Mouse (Mus musculus) intestine, postnatal 0 days (tissue): ENCODE data around the gene Dnaic1. TPM values are rescaled to one million over a fixed set of nuclear protein-coding genes. Genes with fewer than 3 reads are reported as not detected.

Source experiments
- ATAC-seq: fragments of 200-750 bp; cut with Nextera tagmentation; 2 replicates; pipeline ENCODE4 v1.8.0; 2017; ENCODE audit warnings: mild to moderate bottlenecking, moderate TSS enrichment, moderate library complexity
- H3K27ac ChIP-seq: fragments of 300-500 bp; sonication (generic); 2 replicates; pipeline ENCODE4 v1.5.1; 2014; ENCODE audit warnings: mild to moderate bottlenecking, low read depth, low read length, moderate library complexity
- H3K27me3 ChIP-seq: fragments of 300-500 bp; sonication (generic); replicated peaks from 2 replicates; pipeline ENCODE4 v1.6.1; 2014; ENCODE audit warnings: low read length, mixed read lengths; ENCODE audit not compliant: control insufficient read depth, insufficient read depth
- H3K36me3 ChIP-seq: fragments of 300-500 bp; sonication (generic); 2 replicates; pipeline ENCODE4 v1.6.1; 2014; ENCODE audit warnings: mild to moderate bottlenecking, moderate library complexity; ENCODE audit not compliant: control insufficient read depth, insufficient read depth
- H3K4me1 ChIP-seq: fragments of 300-500 bp; sonication (generic); replicated peaks from 2 replicates; pipeline ENCODE4 v1.6.1; 2014; ENCODE audit warnings: antibody characterized with exemption, low read length, mixed read lengths; ENCODE audit not compliant: control insufficient read depth, insufficient read depth
- H3K4me2 ChIP-seq: fragments of 300-500 bp; sonication (generic); replicated peaks from 2 replicates; pipeline ENCODE4 v1.6.1; 2014; ENCODE audit warnings: low read depth, mild to moderate bottlenecking, moderate library complexity
- H3K4me3 ChIP-seq: fragments of 300-500 bp; sonication (generic); 2 replicates; pipeline ENCODE4 v1.5.1; 2014; ENCODE audit warnings: low read depth, low read length
- H3K9ac ChIP-seq: fragments of 300-500 bp; sonication (generic); 2 replicates; pipeline ENCODE4 v1.6.1; 2014; ENCODE audit warnings: mild to moderate bottlenecking, low read depth, low read length
- H3K9me3 ChIP-seq: fragments of 300-500 bp; sonication (generic); 2 replicates; pipeline ENCODE4 v1.6.1; 2016; ENCODE audit warnings: mixed run types; ENCODE audit not compliant: control insufficient read depth
- CTCF ChIP-seq: sonication (generic); IDR thresholded peaks from 2 replicates; pipeline ENCODE4 v1.5.1; 2016; ENCODE audit warnings: low read depth, mild to moderate bottlenecking, control low read depth, antibody characterized with exemption, moderate library complexity
- WGBS: fragments of 180-500 bp; shearing (Covaris S2); extraction: QIAGEN DNeasy Blood & Tissue Kit; methylation state at CpG from one replicate; pipeline ENCODE4 v1.1.7; 2014; 5-methylcytosine and 5-hydroxymethylcytosine counted together
- polyA plus RNA-seq: library from polyadenylated mRNA; unstranded; fragments of >200 nt; fragmentation: Nextera tagmentation; extraction: Ambion mirVana; gene quantifications from 2 replicates; pipeline ENCODE4 v1.2.1, GENCODE M21; 2015

Gene Dnaic1
- polyA plus RNA-seq, 1 experiment from 2014 or later = 2.3 TPM

- no peaks in the 10 kb centered on the region for H3K4me1 ChIP-seq
- no peak overlapping the region for H3K4me2 ChIP-seq
- no peak for TF ChIP-seq CTCF
- H3K36me3 ChIP-seq = no peaks in the 10 kb centered on the region
- H3K27ac ChIP-seq = no peak overlapping the region
- 84% methylated on average over 1 of the region's 1 CpGs for WGBS
- H3K9ac ChIP-seq = no peak overlapping the region
- H3K27me3 ChIP-seq = no peaks in the 10 kb centered on the region
- no peak overlapping the region for H3K4me3 ChIP-seq
- ATAC-seq = no peak
- no peaks in the 10 kb centered on the region for H3K9me3 ChIP-seq
Observed at GRCm38 (mm10) chr4:41547086-41547485, 22.5 kb upstream of the Dnaic1 start.

GRCm38 (mm10) chr4:41552529-41552928, 17.0 kb upstream of the Dnaic1 start:
- no peaks in the 10 kb centered on the region for H3K27me3 ChIP-seq
- no peaks in the 10 kb centered on the region for H3K36me3 ChIP-seq
- no peak overlapping the region for H3K4me3 ChIP-seq
- no peak overlapping the region for H3K27ac ChIP-seq
- 0 out of 2 replicates have a peak, but pooled peaks cover 3% of the 10 kb centered on the region for H3K4me1 ChIP-seq
- H3K9me3 ChIP-seq = no peaks in the 10 kb centered on the region
- H3K4me2 ChIP-seq = no peak overlapping the region
- 37% methylated on average over 6 of the region's 6 CpGs for WGBS
- H3K9ac ChIP-seq = no peak overlapping the region
- no peak for ATAC-seq
- TF ChIP-seq CTCF = peak; percentile 76

- TF ChIP-seq CTCF = no peak
- Histone ChIP-seq H3K27me3 (no peaks in the 10 kb centered on the region), H3K4me2 (no peak overlapping the region), H3K9me3 (no peaks in the 10 kb centered on the region), H3K27ac (no peak overlapping the region), H3K4me3 (no peak overlapping the region), H3K36me3 (no peaks in the 10 kb centered on the region), H3K4me1 (0 out of 2 replicates have a peak, but pooled peaks cover 3% of the 10 kb centered on the region), H3K9ac (no peak overlapping the region)
- ATAC-seq = no peak
- 78% methylated on average over 11 of the region's 11 CpGs for WGBS
Observed at GRCm38 (mm10) chr4:41553116-41553515, 16.5 kb upstream of the Dnaic1 start.

- Histone ChIP-seq H3K9me3 (no peaks in the 10 kb centered on the region), H3K4me2 (no peak overlapping the region), H3K4me1 (0 out of 2 replicates have a peak, but pooled peaks cover 3% of the 10 kb centered on the region), H3K27ac (no peak overlapping the region), H3K36me3 (no peaks in the 10 kb centered on the region), H3K4me3 (no peak overlapping the region), H3K27me3 (no peaks in the 10 kb centered on the region), H3K9ac (no peak overlapping the region)
- no peak for TF ChIP-seq CTCF
- 60% methylated on average over 14 of the region's 14 CpGs for WGBS
- ATAC-seq = no peak
Observed at GRCm38 (mm10) chr4:41554994-41555663, 14.4 kb upstream of the Dnaic1 start.

GRCm38 (mm10) chr4:41556311-41556953, 13.1 kb upstream of the Dnaic1 start:
- no peak overlapping the region for H3K4me3 ChIP-seq
- no peaks in the 10 kb centered on the region for H3K9me3 ChIP-seq
- 56% methylated on average over 5 of the region's 5 CpGs for WGBS
- H3K4me2 ChIP-seq = no peak overlapping the region
- ATAC-seq = no peak
- H3K4me1 ChIP-seq = 0 out of 2 replicates have a peak, but pooled peaks cover 3% of the 10 kb centered on the region
- no peak overlapping the region for H3K27ac ChIP-seq
- no peak overlapping the region for H3K9ac ChIP-seq
- H3K36me3 ChIP-seq = no peaks in the 10 kb centered on the region
- H3K27me3 ChIP-seq = no peaks in the 10 kb centered on the region
- no peak for TF ChIP-seq CTCF

- no peaks in the 10 kb centered on the region for H3K27me3 ChIP-seq
- H3K9ac ChIP-seq = no peak overlapping the region
- 57% methylated on average over 3 of the region's 3 CpGs for WGBS
- H3K4me3 ChIP-seq = no peak overlapping the region
- no peak for TF ChIP-seq CTCF
- 0 out of 2 replicates have a peak, but pooled peaks cover 3% of the 10 kb centered on the region for H3K4me1 ChIP-seq
- H3K4me2 ChIP-seq = no peak overlapping the region
- no peaks in the 10 kb centered on the region for H3K9me3 ChIP-seq
- no peaks in the 10 kb centered on the region for H3K36me3 ChIP-seq
- no peak for ATAC-seq
- H3K27ac ChIP-seq = no peak overlapping the region
Observed at GRCm38 (mm10) chr4:41557092-41557491, 12.5 kb upstream of the Dnaic1 start.
